Mouse (Mus musculus) intestine, embryonic 14.5 days (tissue): ENCODE measurements at regions not wholly inside any gene's neighbourhood (a gene's known extent, or its start where the extent isn't known, plus 50 kb on each side); places are given as distances from the start of the nearest gene placed in this dataset.
"Not testable (repeated sequence)": the region's sequence is repeated elsewhere in the genome, so short reads cannot be mapped to it uniquely, and the experiment has no call there.

Experiments
- ATAC-seq: fragments of 200-750 bp; cut with Nextera tagmentation; replicated peaks from 2 replicates; pipeline ENCODE4 v1.8.0; 2017; ENCODE audit warnings: low read depth, moderate number of reproducible peaks, moderate TSS enrichment, moderate library complexity; ENCODE audit not compliant: low FRiP score, low TSS enrichment
- DNase-seq: peaks from one replicate; pipeline ENCODE4 v3.0.0-alpha.2; 2018; ENCODE audit warnings: low spot score
- H3K27ac ChIP-seq: fragments of 300-500 bp; sonication (generic); 2 replicates; pipeline ENCODE4 v1.5.1; 2014; ENCODE audit warnings: low read depth, mild to moderate bottlenecking, control low read depth
- H3K27me3 ChIP-seq: fragments of 300-500 bp; sonication (generic); replicated peaks from 2 replicates; pipeline ENCODE4 v1.6.1; 2014; ENCODE audit warnings: low read length, control low read depth; ENCODE audit not compliant: control insufficient read depth, insufficient read depth
- H3K36me3 ChIP-seq: fragments of 300-500 bp; sonication (generic); 2 replicates; pipeline ENCODE4 v1.6.1; 2014; ENCODE audit warnings: low read length, control low read depth; ENCODE audit not compliant: control insufficient read depth, insufficient read depth
- H3K4me1 ChIP-seq: fragments of 300-500 bp; sonication (generic); replicated peaks from 2 replicates; pipeline ENCODE4 v1.6.1; 2014; ENCODE audit warnings: low read length, control low read depth, mixed read lengths; ENCODE audit not compliant: control insufficient read depth, insufficient read depth
- H3K4me2 ChIP-seq: fragments of 300-500 bp; sonication (generic); 2 replicates; pipeline ENCODE4 v1.6.1; 2014; ENCODE audit warnings: low read length
- H3K4me3 ChIP-seq: fragments of 300-500 bp; sonication (generic); 2 replicates; pipeline ENCODE4 v1.5.1; 2014; ENCODE audit warnings: low read depth, low read length, control low read depth, mixed read lengths
- H3K9ac ChIP-seq: fragments of 300-500 bp; sonication (generic); 2 replicates; pipeline ENCODE4 v1.6.1; 2014; ENCODE audit warnings: mild to moderate bottlenecking, low read length
- H3K9me3 ChIP-seq: fragments of 300-500 bp; sonication (generic); 2 replicates; pipeline ENCODE4 v1.6.1; 2016; ENCODE audit warnings: low read length, control low read depth; ENCODE audit not compliant: control insufficient read depth
- WGBS: fragments of 180-500 bp; shearing (Covaris S2); extraction: QIAGEN DNeasy Blood & Tissue Kit; methylation state at CpG from one replicate; pipeline ENCODE4 v1.1.7; 2014; 5-methylcytosine and 5-hydroxymethylcytosine counted together

DNA sequence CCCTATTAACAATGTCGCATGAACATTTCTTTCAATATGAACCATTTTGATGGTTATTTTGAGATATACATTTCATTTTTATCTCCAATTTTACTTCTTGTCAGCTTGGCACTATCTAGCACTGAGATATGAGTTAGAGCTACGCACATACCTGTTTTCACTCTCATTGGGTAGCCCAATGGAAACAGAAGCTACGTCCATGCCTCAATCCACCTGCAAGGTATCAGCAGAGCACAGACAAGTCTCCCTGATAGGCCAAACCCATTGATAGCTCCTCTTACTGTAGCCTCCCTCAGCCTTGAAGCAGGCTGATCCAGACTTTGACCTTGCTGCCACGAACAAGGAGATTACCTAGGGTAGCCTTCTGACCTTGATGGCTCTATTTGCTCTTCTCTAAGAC is 582.4 kb upstream of the Mms22l start:
- WGBS, result 70% methylated on average over 4 of the region's 4 CpGs
- ATAC-seq, result no peak

DNA sequence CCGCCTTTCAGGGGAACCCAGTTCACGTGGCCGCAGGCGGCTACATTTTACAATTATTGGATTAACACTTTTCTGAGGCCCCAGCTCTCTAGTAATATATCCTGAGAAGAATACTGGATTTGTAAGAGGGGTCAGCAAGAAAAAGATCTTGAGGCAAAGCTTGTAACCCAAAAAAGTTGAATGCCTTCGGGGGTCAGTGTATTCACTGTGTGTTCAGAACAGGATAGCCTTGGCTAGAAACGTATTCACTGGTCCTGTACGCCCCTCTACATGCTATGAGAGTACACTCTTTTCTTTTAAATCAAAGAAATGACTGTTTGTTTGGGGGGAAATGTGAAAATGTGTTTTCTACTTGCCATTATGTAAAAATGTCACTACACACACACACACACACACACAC is 581.8 kb upstream of the Mms22l start:
- H3K27ac ChIP-seq, result no peak overlapping the region
- 82% methylated on average over 7 of the region's 7 CpGs for WGBS
- DNase-seq (no peak), ATAC-seq (no peak)
- no peaks in the 10 kb centered on the region for H3K4me1 ChIP-seq
- H3K4me3 ChIP-seq, result no peak overlapping the region
- H3K9me3 ChIP-seq, result no peaks in the 10 kb centered on the region
- no peaks in the 10 kb centered on the region for H3K27me3 ChIP-seq
- H3K9ac ChIP-seq, result no peak overlapping the region
- no peaks in the 10 kb centered on the region for H3K36me3 ChIP-seq
- no peak overlapping the region for H3K4me2 ChIP-seq

More for the DNA sequence above, 582.4 kb upstream of the Mms22l start:
- no peak overlapping the region for H3K27ac ChIP-seq
- no peaks in the 10 kb centered on the region for H3K36me3 ChIP-seq
- DNase-seq, result no peak
- no peaks in the 10 kb centered on the region for H3K27me3 ChIP-seq
- no peaks in the 10 kb centered on the region for H3K9me3 ChIP-seq
- H3K9ac ChIP-seq, result no peak overlapping the region
- H3K4me3 ChIP-seq, result no peak overlapping the region
- no peaks in the 10 kb centered on the region for H3K4me1 ChIP-seq
- H3K4me2 ChIP-seq, result no peak overlapping the region

DNA sequence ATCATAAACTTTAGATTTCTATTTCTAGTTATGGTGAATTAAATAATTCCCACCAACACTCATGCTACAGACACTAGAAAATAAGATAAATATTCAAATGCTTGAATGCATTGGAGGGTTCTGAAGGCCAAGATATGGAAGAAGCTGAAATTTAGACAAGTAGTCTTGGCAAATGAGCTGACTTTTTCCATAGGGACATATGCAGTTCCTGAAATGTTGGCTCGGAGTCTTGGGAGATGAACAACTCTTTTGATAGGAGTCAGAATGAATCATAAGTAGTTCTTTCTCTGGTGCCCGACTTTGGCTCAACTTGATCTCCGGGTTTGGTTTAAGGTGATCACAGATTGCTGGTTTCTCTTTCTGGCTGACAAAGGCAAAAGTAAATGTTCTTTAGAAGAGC is 574.7 kb upstream of the Mms22l start:
- no peaks in the 10 kb centered on the region for H3K9me3 ChIP-seq
- H3K27ac ChIP-seq, result no peak overlapping the region
- no peaks in the 10 kb centered on the region for H3K27me3 ChIP-seq
- no peak overlapping the region for H3K4me2 ChIP-seq
- no peaks in the 10 kb centered on the region for H3K36me3 ChIP-seq
- no peaks in the 10 kb centered on the region for H3K4me1 ChIP-seq
- WGBS, result 86% methylated on average over 3 of the region's 3 CpGs
- no peak overlapping the region for H3K9ac ChIP-seq
- no peak for DNase-seq
- H3K4me3 ChIP-seq, result no peak overlapping the region
- ATAC-seq, result no peak

DNA sequence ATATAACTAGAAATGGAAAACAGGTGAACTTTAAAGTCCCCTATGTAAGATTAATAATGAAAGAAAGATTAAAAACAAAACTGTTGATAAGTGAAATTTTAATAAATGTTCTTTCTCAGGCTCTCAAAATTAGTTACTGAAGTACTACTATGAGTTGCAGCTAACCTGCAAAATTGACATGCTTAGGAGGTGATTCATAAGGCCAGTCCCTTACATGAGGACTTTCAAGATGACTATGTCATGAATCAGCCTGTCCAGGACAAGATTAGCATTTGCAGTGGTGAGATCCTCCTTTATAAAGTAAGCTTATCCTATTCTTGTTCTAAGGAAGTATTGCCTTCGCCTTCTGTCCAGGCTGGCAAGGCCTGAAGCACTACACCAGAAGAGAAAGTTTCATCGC is 542.1 kb upstream of the Mms22l start:
- Histone ChIP-seq H3K4me1 (no peaks in the 10 kb centered on the region), H3K9ac (no peak overlapping the region), H3K4me2 (no peak overlapping the region), H3K36me3 (no peaks in the 10 kb centered on the region), H3K27me3 (no peaks in the 10 kb centered on the region), H3K4me3 (no peak overlapping the region), H3K9me3 (no peaks in the 10 kb centered on the region), H3K27ac (no peak overlapping the region)
- no peak for DNase-seq
- WGBS, result 78% methylated on average over 2 of the region's 2 CpGs
- no peak for ATAC-seq

DNA sequence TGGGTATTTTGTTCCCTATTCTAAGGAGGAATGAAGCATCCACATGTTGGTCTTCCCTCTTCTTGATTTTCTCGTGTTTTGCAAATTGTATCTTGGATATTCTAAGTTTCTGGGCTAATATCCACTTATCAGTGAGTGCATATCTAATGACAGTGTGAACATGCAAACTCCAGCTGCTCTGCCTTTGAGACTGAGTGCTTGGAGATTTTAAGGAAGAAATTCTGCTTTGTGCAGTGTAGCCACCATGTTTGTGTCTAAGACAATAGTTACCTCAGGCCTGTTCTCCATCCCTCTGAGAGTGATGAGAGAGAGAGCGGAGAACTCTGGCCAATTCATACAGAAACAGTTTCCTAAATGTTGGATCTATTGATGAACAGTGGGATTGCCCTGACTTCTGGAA is 514.1 kb upstream of the Mms22l start:
- H3K4me2 ChIP-seq, H3K9ac ChIP-seq, ATAC-seq, DNase-seq, H3K9me3 ChIP-seq, H3K36me3 ChIP-seq, H3K4me1 ChIP-seq, H3K27ac ChIP-seq, H3K4me3 ChIP-seq, H3K27me3 ChIP-seq: not testable (repeated sequence)
- 78% methylated on average over 2 of the region's 2 CpGs for WGBS

DNA sequence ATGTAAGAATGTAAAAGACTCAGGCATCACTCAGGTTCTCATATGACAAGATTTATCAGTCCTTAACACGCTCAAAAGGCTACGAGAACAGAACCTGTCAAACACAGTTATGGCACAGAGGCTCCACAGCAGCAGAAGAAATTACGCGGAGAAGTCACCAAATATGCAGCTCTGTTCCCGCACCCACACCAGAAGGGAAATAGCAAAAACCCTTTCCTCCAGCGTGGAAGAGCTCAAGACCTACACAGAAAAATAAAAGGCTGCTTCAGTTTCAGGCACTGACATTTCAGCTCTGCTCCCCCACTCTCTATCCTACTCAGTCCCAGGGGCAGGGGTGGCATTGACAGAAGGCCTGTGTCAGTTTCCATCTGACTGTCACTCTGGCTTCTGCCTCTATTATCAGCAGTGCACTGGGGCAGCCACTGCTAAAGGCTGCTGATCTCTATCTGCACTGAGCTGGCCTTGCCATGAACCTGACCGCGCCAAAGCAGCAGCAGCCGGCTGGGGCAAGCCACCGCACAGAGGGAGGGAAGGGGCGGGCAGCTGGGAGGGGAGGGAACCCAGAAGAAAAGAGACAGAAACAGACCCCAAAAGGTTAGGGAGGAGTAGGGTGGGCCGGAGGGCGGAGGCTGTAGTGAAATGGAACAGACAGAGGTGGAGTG is 513.3 kb upstream of the Mms22l start:
- DNase-seq (peak; percentile 57), ATAC-seq (peak; percentile 60; the same call in 1 of the 2 replicates)
- Histone ChIP-seq H3K27me3 (no peaks in the 10 kb centered on the region), H3K9ac (no peak overlapping the region), H3K4me2 (peak overlapping the region; percentile 36), H3K4me3 (no peak overlapping the region), H3K36me3 (no peaks in the 10 kb centered on the region), H3K27ac (no peak overlapping the region), H3K9me3 (no peaks in the 10 kb centered on the region), H3K4me1 (no peaks in the 10 kb centered on the region)
- WGBS, result 30% methylated on average over 13 of the region's 13 CpGs

DNA sequence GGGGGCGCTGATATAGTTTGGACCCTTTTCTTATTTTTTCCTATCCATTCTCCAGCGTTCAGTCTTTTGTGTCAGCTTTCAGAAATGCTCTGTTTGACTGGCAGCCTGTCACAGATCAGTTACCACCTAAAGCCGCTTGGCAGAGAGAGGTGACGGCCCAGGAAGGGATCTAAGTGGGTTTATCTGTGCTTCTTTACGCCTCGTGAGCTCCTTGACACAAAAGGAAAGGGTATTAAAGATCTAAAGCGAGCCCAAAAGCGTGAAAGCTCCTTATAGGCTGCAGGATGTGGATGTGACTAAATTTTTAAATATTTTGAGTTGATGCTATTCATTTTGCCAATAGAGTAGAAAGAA is 512.8 kb upstream of the Mms22l start:
- no peaks in the 10 kb centered on the region for H3K27me3 ChIP-seq
- H3K4me2 ChIP-seq, result peak overlapping the region; percentile 36
- no peaks in the 10 kb centered on the region for H3K9me3 ChIP-seq
- H3K9ac ChIP-seq, result no peak overlapping the region
- no peak overlapping the region for H3K4me3 ChIP-seq
- WGBS, result 20% methylated on average over 8 of the region's 8 CpGs
- H3K4me1 ChIP-seq, result no peaks in the 10 kb centered on the region
- DNase-seq (no peak), ATAC-seq (no peak)
- H3K27ac ChIP-seq, result no peak overlapping the region
- no peaks in the 10 kb centered on the region for H3K36me3 ChIP-seq

DNA sequence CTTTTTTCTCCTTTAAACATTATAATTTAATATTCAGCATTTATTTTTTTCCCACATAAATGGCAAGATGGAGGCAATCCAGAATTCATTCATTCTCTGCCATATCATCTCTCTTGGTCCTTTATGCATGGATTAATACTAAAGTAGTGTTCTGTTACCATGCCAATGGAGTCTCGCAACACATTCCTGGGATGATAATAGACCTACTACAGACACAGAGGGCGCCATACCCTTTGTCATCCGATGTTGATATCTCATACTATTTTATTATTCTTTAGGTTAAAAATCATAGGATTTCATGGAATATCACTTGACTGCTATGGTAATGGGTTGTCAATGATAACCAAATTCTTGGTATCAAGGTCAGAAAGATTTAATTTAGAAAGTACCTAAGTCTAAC is 512.2 kb upstream of the Mms22l start:
- Histone ChIP-seq H3K36me3 (no peaks in the 10 kb centered on the region), H3K4me2 (no peak overlapping the region), H3K4me1 (no peaks in the 10 kb centered on the region), H3K4me3 (no peak overlapping the region), H3K9ac (no peak overlapping the region), H3K27me3 (no peaks in the 10 kb centered on the region), H3K27ac (no peak overlapping the region), H3K9me3 (no peaks in the 10 kb centered on the region)
- ATAC-seq, result no peak
- DNase-seq, result no peak
- WGBS, result 91% methylated on average over 3 of the region's 3 CpGs

DNA sequence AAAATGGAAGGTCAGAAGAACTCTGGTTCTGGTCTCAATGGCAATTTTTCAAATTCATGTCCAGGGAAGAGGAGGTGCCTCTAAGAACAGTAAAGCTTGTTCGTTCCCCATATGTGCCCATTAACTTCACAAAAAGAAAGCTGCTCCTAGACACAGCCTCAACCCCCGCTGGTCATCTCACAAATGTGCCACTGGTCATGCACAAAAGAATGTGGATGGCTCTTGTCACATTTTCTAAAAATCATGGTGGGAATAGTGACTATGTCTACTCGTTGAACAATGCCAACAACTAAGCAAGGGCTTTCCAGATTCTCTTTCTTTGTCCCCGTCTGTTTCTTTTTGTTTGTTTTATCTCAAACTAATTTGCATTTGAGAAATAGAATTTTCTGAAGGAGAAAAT is 510.3 kb upstream of the Mms22l start:
- Histone ChIP-seq H3K4me3 (no peak overlapping the region), H3K9me3 (no peaks in the 10 kb centered on the region), H3K4me1 (no peaks in the 10 kb centered on the region), H3K9ac (no peak overlapping the region), H3K4me2 (no peak overlapping the region), H3K27me3 (no peaks in the 10 kb centered on the region), H3K27ac (no peak overlapping the region), H3K36me3 (no peaks in the 10 kb centered on the region)
- ATAC-seq, result no peak
- DNase-seq, result no peak
- 76% methylated on average over 4 of the region's 4 CpGs for WGBS
